In genomic region chr10:122581096-122581495, GRCm38 (mm10) we compare ENCODE assay signal across 14 mouse cellular contexts.
A peak's percentile ranks its signal among the peaks of the same experiment; 100 is the strongest.
DNase-seq lines count a peak whose midpoint lies in the region; ATAC-seq and TF ChIP-seq lines count a peak whose summit lies in the region.
"Had no signal": no experiment of that assay in that cellular context is flagged by ENCODE, and none has a peak within 500 bp of the region (broad histone marks: within the 10 kb centered on the region; RNA-seq: fewer than 3 reads in every experiment).

No protein-coding gene starts in this region.

- H3K27ac ChIP-seq in intestine, postnatal 0 days (ENCODE audit: low read depth, low read length) = no peak overlapping the region
- H3K27ac ChIP-seq in intestine, embryonic 15.5 days = no peak overlapping the region
- H3K27ac ChIP-seq in midbrain, postnatal 0 days (ENCODE audit: low read depth, low read length) = no peak overlapping the region
- H3K27ac ChIP-seq in midbrain, embryonic 13.5 days = no peak overlapping the region
- H3K27ac ChIP-seq: midbrain, embryonic 10.5 days; stomach, embryonic 15.5 days had no signal

- TF ChIP-seq CTCF in intestine, postnatal 0 days (IDR thresholded peaks at IDR 0.05; ENCODE audit: low read depth) = peak; percentile 35
- 0 out of 2 replicates have a peak, but pooled peaks have one; percentile 5 for TF ChIP-seq CTCF in midbrain, postnatal 0 days (IDR thresholded peaks at IDR 0.05)

- H3K9ac ChIP-seq in intestine, postnatal 0 days (ENCODE audit: low read depth, low read length) = no peak overlapping the region
- no peak overlapping the region for H3K9ac ChIP-seq in intestine, embryonic 15.5 days
- H3K9ac ChIP-seq in midbrain, postnatal 0 days (replicated peaks; ENCODE audit: low read length, poor library complexity, severe bottlenecking) = no peak overlapping the region
- H3K9ac ChIP-seq in midbrain, embryonic 13.5 days (replicated peaks) = no peak overlapping the region
- H3K9ac ChIP-seq: stomach, embryonic 15.5 days had no signal

- H3K36me3 ChIP-seq in intestine, postnatal 0 days (ENCODE audit: control insufficient read depth, insufficient read depth) = no peaks in the 10 kb centered on the region
- H3K36me3 ChIP-seq in intestine, embryonic 15.5 days = no peaks in the 10 kb centered on the region
- H3K36me3 ChIP-seq in midbrain, postnatal 0 days (ENCODE audit: insufficient read depth, low read length) = no peaks in the 10 kb centered on the region
- no peaks in the 10 kb centered on the region for H3K36me3 ChIP-seq in midbrain, embryonic 13.5 days
- H3K36me3 ChIP-seq: midbrain, embryonic 10.5 days; stomach, embryonic 15.5 days had no signal

- DNase-seq in midbrain, postnatal 0 days (ENCODE audit: low spot score) = no peak
- peak; percentile 17 for DNase-seq in T-cell, adult 2 months (ENCODE audit: low spot score)
- peak; percentile 29 for DNase-seq in thymus, postnatal 25 days
- no peak for DNase-seq in yolk sac, embryonic 10.5 days (ENCODE audit: low spot score)
- no peak for DNase-seq in cerebellum, adult 11-12 months
- DNase-seq: cerebellum, adult 9-11 months; kidney, adult 11 months had no signal

- no peaks in the 10 kb centered on the region for H3K4me1 ChIP-seq in intestine, postnatal 0 days (replicated peaks; ENCODE audit: control insufficient read depth, insufficient read depth, low read length)
- H3K4me1 ChIP-seq in intestine, embryonic 15.5 days (replicated peaks) = no peaks in the 10 kb centered on the region
- no peaks in the 10 kb centered on the region for H3K4me1 ChIP-seq in midbrain, postnatal 0 days (ENCODE audit: insufficient read depth, low read length)
- no peaks in the 10 kb centered on the region for H3K4me1 ChIP-seq in midbrain, embryonic 13.5 days (replicated peaks)
- H3K4me1 ChIP-seq: midbrain, embryonic 10.5 days; stomach, embryonic 15.5 days had no signal

- H3K9me3 ChIP-seq in intestine, postnatal 0 days (ENCODE audit: control insufficient read depth) = no peaks in the 10 kb centered on the region
- H3K9me3 ChIP-seq in intestine, embryonic 15.5 days = no peaks in the 10 kb centered on the region
- no peaks in the 10 kb centered on the region for H3K9me3 ChIP-seq in midbrain, postnatal 0 days (ENCODE audit: low read length)
- H3K9me3 ChIP-seq in midbrain, embryonic 13.5 days = no peaks in the 10 kb centered on the region
- H3K9me3 ChIP-seq: midbrain, embryonic 10.5 days; stomach, embryonic 15.5 days had no signal

- no peaks in the 10 kb centered on the region for H3K27me3 ChIP-seq in intestine, postnatal 0 days (replicated peaks; ENCODE audit: control insufficient read depth, insufficient read depth, low read length)
- H3K27me3 ChIP-seq in intestine, embryonic 15.5 days (replicated peaks) = no peaks in the 10 kb centered on the region
- no peaks in the 10 kb centered on the region for H3K27me3 ChIP-seq in midbrain, postnatal 0 days (ENCODE audit: insufficient read depth, low read length)
- no peaks in the 10 kb centered on the region for H3K27me3 ChIP-seq in midbrain, embryonic 13.5 days
- H3K27me3 ChIP-seq: stomach, embryonic 15.5 days had no signal

- 88% methylated on average over 7 of the region's 7 CpGs for WGBS in intestine, postnatal 0 days
- WGBS in intestine, embryonic 15.5 days = 83% methylated on average over 7 of the region's 7 CpGs
- 87% methylated on average over 7 of the region's 7 CpGs for WGBS in midbrain, postnatal 0 days
- 85% methylated on average over 7 of the region's 7 CpGs for WGBS in midbrain, embryonic 13.5 days

- ATAC-seq in intestine, postnatal 0 days = no peak
- no peak for ATAC-seq in intestine, embryonic 15.5 days
- no peak for ATAC-seq in midbrain, postnatal 0 days (ENCODE audit: low FRiP score)
- no peak for ATAC-seq in midbrain, embryonic 13.5 days
- ATAC-seq: activated CD4-positive, CD25-positive, alpha-beta regulatory T cell, adult 4 months had no signal

- H3K4me2 ChIP-seq in intestine, postnatal 0 days (replicated peaks; ENCODE audit: low read depth) = no peak overlapping the region
- H3K4me2 ChIP-seq in intestine, embryonic 15.5 days (replicated peaks) = no peak overlapping the region
- H3K4me2 ChIP-seq in midbrain, postnatal 0 days (ENCODE audit: low read depth, low read length, poor library complexity, severe bottlenecking) = no peak overlapping the region
- no peak overlapping the region for H3K4me2 ChIP-seq in midbrain, embryonic 13.5 days (replicated peaks)
- H3K4me2 ChIP-seq: heart, embryonic 11.5 days; stomach, embryonic 15.5 days had no signal

- no peak overlapping the region for H3K4me3 ChIP-seq in intestine, postnatal 0 days (ENCODE audit: low read depth, low read length)
- H3K4me3 ChIP-seq in intestine, embryonic 15.5 days (replicated peaks) = no peak overlapping the region
- H3K4me3 ChIP-seq in midbrain, postnatal 0 days (ENCODE audit: low read depth, low read length) = no peak overlapping the region
- H3K4me3 ChIP-seq in midbrain, embryonic 13.5 days (replicated peaks) = no peak overlapping the region
- H3K4me3 ChIP-seq: midbrain, embryonic 10.5 days; stomach, embryonic 15.5 days had no signal

Comparison
In these comparisons a context has a peak if more than half of its experiments do, and no peak if none do; other contexts are left out.
1. DNase-seq: peak in T-cell, adult 2 months (single experiment) and thymus, postnatal 25 days (single experiment); none in midbrain, postnatal 0 days (single experiment), yolk sac, embryonic 10.5 days (single experiment) and cerebellum, adult 11-12 months (single experiment).